Mouse (Mus musculus): ENCODE measurements at regions not wholly inside any gene's neighbourhood (a gene's known extent, or its start where the extent isn't known, plus 50 kb on each side); places are given as distances from the start of the nearest gene placed in this dataset.

DNA sequence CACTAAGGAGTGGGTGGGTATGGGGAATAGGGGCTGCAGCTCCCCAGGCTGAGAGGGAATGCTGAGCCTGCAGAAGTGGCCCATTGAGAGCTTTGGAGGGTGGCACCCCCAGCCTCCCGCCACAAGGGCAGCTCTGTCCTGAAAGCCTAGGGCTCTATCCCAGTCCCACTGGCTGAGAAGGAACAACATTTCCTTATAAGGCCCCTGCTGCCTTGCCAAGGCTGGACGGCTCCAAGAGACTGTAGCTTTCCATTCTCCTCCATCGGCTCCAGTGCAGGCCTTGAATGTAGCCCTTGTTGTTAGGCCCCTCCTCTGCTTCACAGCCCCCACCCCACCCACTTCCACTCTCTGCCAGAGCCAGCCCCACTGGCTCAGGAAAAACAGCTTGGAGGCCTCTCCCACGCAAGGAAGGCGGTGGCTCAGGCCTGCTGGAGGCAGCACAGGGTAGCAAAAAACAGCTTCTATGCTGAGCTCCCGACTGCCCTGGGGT lies 111.1 kb upstream of the Lpp start:
- H3K4me2 ChIP-seq (ENCODE audit: low read depth) = no peak overlapping the region
- no peaks in the 10 kb centered on the region for H3K27me3 ChIP-seq (ENCODE audit: control insufficient read depth, insufficient read depth, low read length)
- no peak overlapping the region for H3K27ac ChIP-seq
- H3K9ac ChIP-seq (replicated peaks) = no peak overlapping the region
- H3K36me3 ChIP-seq (replicated peaks; ENCODE audit: control insufficient read depth, insufficient read depth, low read depth) = no peaks in the 10 kb centered on the region
- H3K9me3 ChIP-seq (ENCODE audit: control insufficient read depth, low read length) = no peaks in the 10 kb centered on the region
- no peak for TF ChIP-seq EP300 (IDR thresholded peaks at IDR 0.05; ENCODE audit: low read depth)
- no peak overlapping the region for H3K4me3 ChIP-seq (ENCODE audit: insufficient read depth in 1 of 2, low read depth in 2 of 2, low read length in 2 of 2)
- 34% methylated on average over 6 of the region's 6 CpGs for WGBS (ENCODE audit: insufficient replicate concordance)
- ATAC-seq (ENCODE audit: insufficient read depth) = no peak
- no peaks in the 10 kb centered on the region; a peak in 1 of 4 replicates for H3K4me1 ChIP-seq (replicated peaks; ENCODE audit: control insufficient read depth in 2 of 2, insufficient read depth in 2 of 2, low read length in 1 of 2)
- no peak for DNase-seq (ENCODE audit: low read depth in 3 of 3, low spot score in 3 of 3)

DNA sequence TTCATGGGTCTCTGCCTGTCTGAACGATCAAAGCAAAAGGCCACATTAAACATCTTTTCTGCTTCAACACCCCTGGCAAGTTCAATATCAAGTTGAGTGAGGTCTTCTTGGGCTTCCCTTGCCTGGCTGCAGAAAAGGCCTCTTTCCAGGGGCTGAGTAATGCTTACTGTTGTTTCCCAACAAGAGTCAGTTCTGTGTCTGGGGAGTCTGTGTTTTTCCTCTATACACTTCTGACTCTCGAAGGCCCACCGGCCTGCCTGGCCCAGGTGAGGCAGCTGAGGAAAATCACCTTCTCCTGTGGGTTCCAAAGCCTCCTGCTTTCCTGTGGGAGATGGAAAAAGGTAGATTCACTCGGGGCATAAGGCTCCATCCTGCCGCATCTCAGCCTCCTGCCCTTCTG lies 111.7 kb upstream of the Lpp start:
- DNase-seq (ENCODE audit: low read depth in 3 of 3, low spot score in 3 of 3) (no peak), ATAC-seq (ENCODE audit: insufficient read depth) (no peak)
- Histone ChIP-seq H3K4me2 (ENCODE audit: low read depth) (no peak overlapping the region), H3K27me3 (ENCODE audit: control insufficient read depth, insufficient read depth, low read length) (no peaks in the 10 kb centered on the region), H3K9ac (replicated peaks) (no peak overlapping the region), H3K4me3 (ENCODE audit: insufficient read depth in 1 of 2, low read depth in 2 of 2, low read length in 2 of 2) (no peak overlapping the region), H3K36me3 (replicated peaks; ENCODE audit: control insufficient read depth, insufficient read depth, low read depth) (no peaks in the 10 kb centered on the region), H3K4me1 (replicated peaks; ENCODE audit: control insufficient read depth in 2 of 2, insufficient read depth in 2 of 2, low read length in 1 of 2) (no peaks in the 10 kb centered on the region; a peak in 1 of 4 replicates), H3K9me3 (ENCODE audit: control insufficient read depth, low read length) (no peaks in the 10 kb centered on the region), H3K27ac (no peak overlapping the region)
- no peak for TF ChIP-seq EP300 (IDR thresholded peaks at IDR 0.05; ENCODE audit: low read depth)
- TF ChIP-seq CTCF (IDR thresholded peaks at IDR 0.05; ENCODE audit: low read depth) = no peak
- WGBS (ENCODE audit: insufficient replicate concordance) = 54% methylated on average over 5 of the region's 5 CpGs

DNA sequence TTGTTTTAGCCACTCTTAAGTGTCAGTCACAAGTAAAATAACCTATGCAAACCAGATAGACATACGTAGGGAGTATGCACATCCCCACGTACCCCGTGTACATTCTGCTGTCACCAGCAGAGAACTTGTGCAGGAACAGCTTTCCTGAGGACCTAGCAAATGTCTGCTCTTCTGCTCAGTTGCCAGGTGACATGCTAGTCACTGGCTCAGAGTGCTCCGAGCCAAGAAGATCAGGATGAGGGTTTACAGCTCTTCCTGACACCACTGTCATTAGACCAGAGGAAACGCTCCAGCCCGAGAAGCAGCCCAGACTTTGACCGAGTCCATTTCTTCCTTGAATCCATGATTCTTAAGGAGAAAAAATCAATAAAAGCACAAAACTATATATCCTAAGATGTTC lies 115.5 kb upstream of the Lpp start:
- no peak overlapping the region for H3K9ac ChIP-seq (replicated peaks)
- no peak for DNase-seq (ENCODE audit: low read depth in 3 of 3, low spot score in 3 of 3)
- H3K27ac ChIP-seq = no peak overlapping the region
- H3K9me3 ChIP-seq (ENCODE audit: control insufficient read depth, low read length) = no peaks in the 10 kb centered on the region
- WGBS (ENCODE audit: insufficient replicate concordance) = 67% methylated on average over 7 of the region's 7 CpGs
- no peak overlapping the region for H3K4me2 ChIP-seq (ENCODE audit: low read depth)
- H3K36me3 ChIP-seq (replicated peaks; ENCODE audit: control insufficient read depth, insufficient read depth, low read depth) = no peaks in the 10 kb centered on the region
- H3K4me1 ChIP-seq (replicated peaks; ENCODE audit: control insufficient read depth in 2 of 2, insufficient read depth in 2 of 2, low read length in 1 of 2) = no peaks in the 10 kb centered on the region; a peak in 1 of 4 replicates
- no peak overlapping the region for H3K4me3 ChIP-seq (ENCODE audit: insufficient read depth in 1 of 2, low read depth in 2 of 2, low read length in 2 of 2)
- TF ChIP-seq EP300 (IDR thresholded peaks at IDR 0.05; ENCODE audit: low read depth) (no peak), CTCF (IDR thresholded peaks at IDR 0.05; ENCODE audit: low read depth) (no peak)
- H3K27me3 ChIP-seq (ENCODE audit: control insufficient read depth, insufficient read depth, low read length) = no peaks in the 10 kb centered on the region
- ATAC-seq (ENCODE audit: insufficient read depth) = no peak

DNA sequence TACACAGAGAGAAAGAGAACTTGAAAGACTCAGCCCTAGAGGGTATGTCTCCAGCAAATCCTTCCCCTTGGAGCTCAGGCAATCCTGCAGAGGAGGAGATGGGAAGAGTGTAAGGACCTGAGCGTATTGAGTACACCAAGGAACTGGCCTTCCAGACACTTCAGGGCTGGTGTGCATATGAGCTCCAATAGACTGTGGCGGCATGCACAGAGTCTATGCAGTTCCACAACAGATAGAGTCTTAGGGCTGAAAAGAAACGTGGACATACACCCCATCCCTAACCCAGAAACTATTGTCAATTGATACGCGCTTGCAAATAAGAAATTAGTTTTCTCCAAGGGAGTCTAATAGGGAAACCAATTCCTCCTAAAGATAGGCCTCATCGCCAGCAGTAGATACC lies 130.6 kb upstream of the Lpp start:
- no peak overlapping the region for H3K27ac ChIP-seq
- no peaks in the 10 kb centered on the region for H3K27me3 ChIP-seq (ENCODE audit: control insufficient read depth, insufficient read depth, low read length)
- TF ChIP-seq CTCF (IDR thresholded peaks at IDR 0.05; ENCODE audit: low read depth) (no peak), EP300 (IDR thresholded peaks at IDR 0.05; ENCODE audit: low read depth) (no peak)
- H3K4me3 ChIP-seq (ENCODE audit: insufficient read depth in 1 of 2, low read depth in 2 of 2, low read length in 2 of 2) = no peak overlapping the region
- H3K9me3 ChIP-seq (ENCODE audit: control insufficient read depth, low read length) = no peaks in the 10 kb centered on the region
- H3K4me1 ChIP-seq (replicated peaks; ENCODE audit: control insufficient read depth in 2 of 2, insufficient read depth in 2 of 2, low read length in 1 of 2) = no peaks in the 10 kb centered on the region
- H3K36me3 ChIP-seq (replicated peaks; ENCODE audit: control insufficient read depth, insufficient read depth, low read depth) = no peaks in the 10 kb centered on the region
- no peak for ATAC-seq (ENCODE audit: insufficient read depth)
- H3K4me2 ChIP-seq (ENCODE audit: low read depth) = no peak overlapping the region
- 68% methylated on average over 6 of the region's 6 CpGs for WGBS (ENCODE audit: insufficient replicate concordance)
- no peak overlapping the region for H3K9ac ChIP-seq (replicated peaks)
- no peak for DNase-seq (ENCODE audit: low read depth in 3 of 3, low spot score in 3 of 3)

DNA sequence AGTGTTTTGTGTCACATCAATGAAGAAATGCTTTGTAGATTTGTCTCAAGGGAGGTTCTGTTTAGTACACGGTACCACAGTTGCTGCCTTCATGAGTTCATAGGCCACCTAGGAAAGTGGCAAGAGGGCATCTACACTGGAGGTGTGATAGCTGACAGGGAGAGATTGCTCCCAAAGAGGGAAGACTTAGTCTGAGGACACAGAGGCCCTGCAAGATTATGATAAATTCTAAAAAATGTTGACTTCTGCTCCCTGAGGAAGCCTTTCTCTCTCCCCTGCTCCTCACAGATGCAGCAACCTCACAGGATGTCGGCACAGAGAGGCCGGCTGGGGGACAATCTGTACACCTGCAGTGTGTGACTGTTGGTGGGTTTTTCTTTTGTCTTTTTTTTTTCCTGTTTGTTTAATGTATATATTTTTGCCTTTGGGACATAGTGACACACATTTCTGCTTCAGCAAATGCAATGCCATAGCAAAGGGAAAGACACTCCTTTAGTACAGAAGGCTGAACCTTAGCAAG lies 133.5 kb upstream of the Lpp start:
- no peak for ATAC-seq (ENCODE audit: insufficient read depth)
- no peak overlapping the region for H3K27ac ChIP-seq
- 60% methylated on average over 3 of the region's 3 CpGs for WGBS (ENCODE audit: insufficient replicate concordance)

More for the DNA sequence above, 133.5 kb upstream of the Lpp start:
- TF ChIP-seq CTCF (IDR thresholded peaks at IDR 0.05; ENCODE audit: low read depth) = no peak
- no peak for TF ChIP-seq EP300 (IDR thresholded peaks at IDR 0.05; ENCODE audit: low read depth)
- Histone ChIP-seq H3K9ac (replicated peaks) (no peak overlapping the region), H3K4me1 (replicated peaks; ENCODE audit: control insufficient read depth in 2 of 2, insufficient read depth in 2 of 2, low read length in 1 of 2) (peaks cover 0 to 3% of the 10 kb centered on the region in 2 experiments; a peak in 1 of 4 replicates), H3K36me3 (replicated peaks; ENCODE audit: control insufficient read depth, insufficient read depth, low read depth) (no peaks in the 10 kb centered on the region), H3K4me3 (ENCODE audit: insufficient read depth in 1 of 2, low read depth in 2 of 2, low read length in 2 of 2) (no peak overlapping the region), H3K9me3 (ENCODE audit: control insufficient read depth, low read length) (no peaks in the 10 kb centered on the region), H3K4me2 (ENCODE audit: low read depth) (no peak overlapping the region), H3K27me3 (ENCODE audit: control insufficient read depth, insufficient read depth, low read length) (no peaks in the 10 kb centered on the region)
- no peak for DNase-seq (ENCODE audit: low read depth in 3 of 3, low spot score in 3 of 3)

Data from liver, embryonic 14.5 days (tissue).